ENCODE assay signal across 9 mouse cellular contexts in genomic region chr6:37354449-37355179, GRCm38 (mm10). TPM values are rescaled to one million over a fixed set of nuclear protein-coding genes. Genes with fewer than 3 reads are reported as not detected.
DNase-seq lines count a peak whose midpoint lies in the region; ATAC-seq and TF ChIP-seq lines count a peak whose summit lies in the region.
"Had no signal": no experiment of that assay in that cellular context is flagged by ENCODE, and none has a peak within 500 bp of the region (broad histone marks: within the 10 kb centered on the region; RNA-seq: fewer than 3 reads in every experiment).

No protein-coding gene starts in this region.

- TF ChIP-seq CTCF in stomach, postnatal 0 days (IDR thresholded peaks at IDR 0.05; ENCODE audit: low read depth): peak; percentile 97

- H3K4me1 ChIP-seq in embryonic facial prominence, embryonic 15.5 days: peaks cover 30% of the 10 kb centered on the region
- peaks cover 14 to 24% of the 10 kb centered on the region in 2 experiments for H3K4me1 ChIP-seq in heart, embryonic 14.5 days (ENCODE audit: control insufficient read depth in 2 of 2, insufficient read depth in 2 of 2, low read length in 2 of 2)
- H3K4me1 ChIP-seq in kidney, embryonic 16.5 days (ENCODE audit: insufficient read depth, low read length): peaks cover 17% of the 10 kb centered on the region; the same call in 1 of the 2 replicates
- peaks cover 9% of the 10 kb centered on the region for H3K4me1 ChIP-seq in liver, embryonic 13.5 days (replicated peaks)
- H3K4me1 ChIP-seq in neural tube, embryonic 11.5 days (ENCODE audit: control insufficient read depth, insufficient read depth, low read length): no peaks in the 10 kb centered on the region; the same call in 1 of the 2 replicates
- no peaks in the 10 kb centered on the region for H3K4me1 ChIP-seq in stomach, postnatal 0 days (replicated peaks; ENCODE audit: control insufficient read depth, insufficient read depth)

- no peak overlapping the region for H3K9ac ChIP-seq in embryonic facial prominence, embryonic 15.5 days
- peak overlapping the region; percentile 42 for H3K9ac ChIP-seq in heart, embryonic 14.5 days (ENCODE audit: low read length)
- H3K9ac ChIP-seq in kidney, embryonic 16.5 days (replicated peaks; ENCODE audit: low read length): 0 out of 2 replicates have a peak overlapping the region, but pooled peaks have one; percentile 18
- no peak overlapping the region for H3K9ac ChIP-seq in liver, embryonic 13.5 days
- no peak overlapping the region for H3K9ac ChIP-seq in neural tube, embryonic 11.5 days (ENCODE audit: low read length)
- no peak overlapping the region for H3K9ac ChIP-seq in stomach, postnatal 0 days (ENCODE audit: low read length)

- WGBS in embryonic facial prominence, embryonic 15.5 days: 30% methylated on average over 17 of the region's 17 CpGs
- WGBS in heart, embryonic 14.5 days: 13% methylated on average over 17 of the region's 17 CpGs
- WGBS in kidney, embryonic 16.5 days: 17% methylated on average over 17 of the region's 17 CpGs
- 22% methylated on average over 17 of the region's 17 CpGs for WGBS in liver, embryonic 13.5 days (ENCODE audit: insufficient replicate concordance)
- 41% methylated on average over 17 of the region's 17 CpGs for WGBS in neural tube, embryonic 11.5 days
- 13% methylated on average over 17 of the region's 17 CpGs for WGBS in stomach, postnatal 0 days

- no peak for ATAC-seq in embryonic facial prominence, embryonic 15.5 days (ENCODE audit: insufficient number of reproducible peaks, low FRiP score, low TSS enrichment, low read depth)
- peak; percentile 57 for ATAC-seq in heart, embryonic 14.5 days (ENCODE audit: insufficient number of reproducible peaks, insufficient read depth, low FRiP score, low read depth)
- peak; percentile 59 for ATAC-seq in kidney, embryonic 16.5 days (ENCODE audit: low FRiP score, low TSS enrichment)
- peak; percentile 47; the same call in 1 of the 2 replicates for ATAC-seq in liver, embryonic 13.5 days (ENCODE audit: low read depth)
- peak; percentile 48; the same call in 1 of the 2 replicates for ATAC-seq in neural tube, embryonic 11.5 days (ENCODE audit: insufficient read depth, low FRiP score, low TSS enrichment)
- peak; percentile 52; the same call in 1 of the 2 replicates for ATAC-seq in stomach, postnatal 0 days (ENCODE audit: low FRiP score, low TSS enrichment)

- H3K36me3 ChIP-seq in embryonic facial prominence, embryonic 15.5 days: peaks cover 28% of the 10 kb centered on the region
- H3K36me3 ChIP-seq in heart, embryonic 14.5 days (ENCODE audit: control insufficient read depth, insufficient read depth, low read length): peaks cover 84% of the 10 kb centered on the region
- peaks cover 49% of the 10 kb centered on the region for H3K36me3 ChIP-seq in kidney, embryonic 16.5 days (ENCODE audit: insufficient read depth, low read length)
- H3K36me3 ChIP-seq in liver, embryonic 13.5 days: 0 out of 2 replicates have a peak, but pooled peaks cover 11% of the 10 kb centered on the region
- H3K36me3 ChIP-seq in neural tube, embryonic 11.5 days (ENCODE audit: control insufficient read depth, insufficient read depth, low read length): no peaks in the 10 kb centered on the region
- H3K36me3 ChIP-seq in stomach, postnatal 0 days (ENCODE audit: control insufficient read depth, insufficient read depth, low read length): peaks cover 9% of the 10 kb centered on the region

- H3K4me2 ChIP-seq in embryonic facial prominence, embryonic 15.5 days (replicated peaks): 0 out of 2 replicates have a peak overlapping the region, but pooled peaks have one; percentile 6
- peak overlapping the region; percentile 4; the same call in 1 of the 2 replicates for H3K4me2 ChIP-seq in heart, embryonic 14.5 days (ENCODE audit: low read length)
- peak overlapping the region; percentile 31; the same call in 1 of the 2 replicates for H3K4me2 ChIP-seq in kidney, embryonic 16.5 days (replicated peaks; ENCODE audit: low read depth, low read length)
- peak overlapping the region; percentile 50 for H3K4me2 ChIP-seq in liver, embryonic 13.5 days
- no peak overlapping the region for H3K4me2 ChIP-seq in neural tube, embryonic 11.5 days (ENCODE audit: low read depth)
- peak overlapping the region; percentile 39 for H3K4me2 ChIP-seq in stomach, postnatal 0 days (replicated peaks; ENCODE audit: low read depth)

- no peak overlapping the region for H3K4me3 ChIP-seq in embryonic facial prominence, embryonic 15.5 days (replicated peaks)
- no peak overlapping the region for H3K4me3 ChIP-seq in heart, embryonic 14.5 days (ENCODE audit: control insufficient read depth in 1 of 2, insufficient read depth in 1 of 2, low read depth in 1 of 2, low read length in 2 of 2)
- H3K4me3 ChIP-seq in kidney, embryonic 16.5 days (ENCODE audit: low read length): no peak overlapping the region
- H3K4me3 ChIP-seq in liver, embryonic 13.5 days (replicated peaks): peak overlapping the region; percentile 17; the same call in 1 of the 2 replicates
- no peak overlapping the region for H3K4me3 ChIP-seq in neural tube, embryonic 11.5 days (ENCODE audit: low read depth, low read length)
- H3K4me3 ChIP-seq in stomach, postnatal 0 days (ENCODE audit: low read depth, low read length): no peak overlapping the region
- H3K4me3 ChIP-seq: erythroblast, embryonic 14.5 days had no signal

- peak overlapping the region; percentile 63 for H3K27ac ChIP-seq in embryonic facial prominence, embryonic 15.5 days (replicated peaks)
- H3K27ac ChIP-seq in heart, embryonic 14.5 days (replicated peaks in 1 of 2; ENCODE audit: control insufficient read depth in 1 of 2, insufficient read depth in 1 of 2, low read depth in 2 of 2, low read length in 2 of 2): peak overlapping the region; percentile 73 to 91
- peak overlapping the region; percentile 81 for H3K27ac ChIP-seq in kidney, embryonic 16.5 days (ENCODE audit: low read length)
- peak overlapping the region; percentile 58 for H3K27ac ChIP-seq in liver, embryonic 13.5 days
- H3K27ac ChIP-seq in neural tube, embryonic 11.5 days (ENCODE audit: low read depth, low read length): no peak overlapping the region
- peak overlapping the region; percentile 80 for H3K27ac ChIP-seq in stomach, postnatal 0 days (replicated peaks)

- H3K27me3 ChIP-seq in embryonic facial prominence, embryonic 15.5 days: no peaks in the 10 kb centered on the region
- no peaks in the 10 kb centered on the region for H3K27me3 ChIP-seq in heart, embryonic 14.5 days (ENCODE audit: control insufficient read depth, insufficient read depth, low read length)
- H3K27me3 ChIP-seq in kidney, embryonic 16.5 days (ENCODE audit: insufficient read depth, low read length): no peaks in the 10 kb centered on the region
- H3K27me3 ChIP-seq in liver, embryonic 13.5 days: no peaks in the 10 kb centered on the region
- no peaks in the 10 kb centered on the region for H3K27me3 ChIP-seq in neural tube, embryonic 11.5 days (ENCODE audit: control insufficient read depth, insufficient read depth, low read length)
- no peaks in the 10 kb centered on the region for H3K27me3 ChIP-seq in stomach, postnatal 0 days (ENCODE audit: control insufficient read depth, insufficient read depth, low read length)

- DNase-seq in CD4-positive, CD25-positive, alpha-beta regulatory T cell, adult 2 months (ENCODE audit: low read depth, low spot score): peak; percentile 83
- peak; percentile 83 for DNase-seq in brain, adult 2 months (ENCODE audit: low read depth, low spot score)
- peak; percentile 24 for DNase-seq in liver, embryonic 13.5 days
- peak; percentile 78 for DNase-seq in neural tube, embryonic 11.5 days (ENCODE audit: low spot score)
- peak; percentile 69 for DNase-seq in stomach, postnatal 0 days (ENCODE audit: low spot score)

- no peaks in the 10 kb centered on the region for H3K9me3 ChIP-seq in embryonic facial prominence, embryonic 15.5 days (replicated peaks)
- no peaks in the 10 kb centered on the region for H3K9me3 ChIP-seq in heart, embryonic 14.5 days (ENCODE audit: control insufficient read depth, low read length)
- no peaks in the 10 kb centered on the region for H3K9me3 ChIP-seq in kidney, embryonic 16.5 days (ENCODE audit: low read length)
- no peaks in the 10 kb centered on the region for H3K9me3 ChIP-seq in liver, embryonic 13.5 days (replicated peaks)
- no peaks in the 10 kb centered on the region for H3K9me3 ChIP-seq in neural tube, embryonic 11.5 days (ENCODE audit: control insufficient read depth, low read length)
- H3K9me3 ChIP-seq in stomach, postnatal 0 days (ENCODE audit: control insufficient read depth, low read length): no peaks in the 10 kb centered on the region

- TF ChIP-seq EP300 in stomach, postnatal 0 days (optimal IDR thresholded peaks at IDR 0.05): no peak

RNA-seq across cellular contexts. Expression of gene Dgki, which starts 54.6 kb away (rescaled TPM):
- 0.83 and 1.2 TPM in 2 replicates for polyA plus RNA-seq in embryonic facial prominence, embryonic 15.5 days (2015; fragmentation: Nextera tagmentation; extraction: Ambion mirVana)
- polyA plus RNA-seq in heart, embryonic 14.5 days (2014; fragmentation: Nextera tagmentation; extraction: Ambion mirVana): 0.75 and 0.88 TPM in 2 replicates
- 0.55 and 0.74 TPM in 2 replicates for polyA plus RNA-seq in kidney, embryonic 16.5 days (2015; fragmentation: Nextera tagmentation; extraction: Ambion mirVana)
- polyA plus RNA-seq in liver, embryonic 13.5 days (2015; fragmentation: Nextera tagmentation; extraction: Ambion mirVana): 0.06 and 0.19 TPM in 2 replicates
- polyA plus RNA-seq in neural tube, embryonic 11.5 days (2014; fragmentation: Nextera tagmentation; extraction: Ambion mirVana): 2.5 and 2.8 TPM in 2 replicates
- polyA plus RNA-seq in stomach, postnatal 0 days (2015; fragmentation: Nextera tagmentation; extraction: Ambion mirVana): 0.39 and 0.56 TPM in 2 replicates
- polyA plus RNA-seq: erythroblast, embryonic 14.5 days had no signal

Comparison
In these comparisons a context has a peak if more than half of its experiments do, and no peak if none do; other contexts are left out.
1. DNase-seq: peak in every context shown above with its lines; median percentile 83 in CD4-positive, CD25-positive, alpha-beta regulatory T cell, adult 2 months; 83 in brain, adult 2 months; 78 in neural tube, embryonic 11.5 days; 69 in stomach, postnatal 0 days; 24 in liver, embryonic 13.5 days.
2. H3K9ac ChIP-seq: peak in heart, embryonic 14.5 days (single experiment) and kidney, embryonic 16.5 days (single experiment); none in embryonic facial prominence, embryonic 15.5 days (single experiment), liver, embryonic 13.5 days (single experiment), neural tube, embryonic 11.5 days (single experiment) and stomach, postnatal 0 days (single experiment).